Mouse (Mus musculus) liver, postnatal 0 days (tissue): Measurements from ENCODE around the gene Arhgap15. TPM values are rescaled to one million over a fixed set of nuclear protein-coding genes. Genes with fewer than 3 reads are reported as not detected.

ENCODE experiments used
- ATAC-seq: fragments of 200-750 bp; cut with Nextera tagmentation; 2 replicates; pipeline ENCODE4 v1.8.0; 2017; ENCODE audit warnings: mild to moderate bottlenecking, moderate library complexity
- DNase-seq: peaks from one replicate; pipeline ENCODE4 v3.0.0-alpha.2; 2016
- H3K27ac ChIP-seq: fragments of 300-500 bp; sonication (generic); 2 replicates; pipeline ENCODE4 v1.5.1; 2014; ENCODE audit warnings: antibody characterized with exemption, moderate library complexity, mild to moderate bottlenecking, low read depth
- H3K27me3 ChIP-seq: fragments of 300-500 bp; sonication (generic); 2 replicates; pipeline ENCODE4 v1.6.1; 2014; ENCODE audit warnings: low read length, control low read depth, mixed read lengths; ENCODE audit not compliant: insufficient read depth
- H3K36me3 ChIP-seq: fragments of 300-500 bp; sonication (generic); replicated peaks from 2 replicates; pipeline ENCODE4 v1.6.1; 2014; ENCODE audit warnings: mild to moderate bottlenecking, control low read depth, low read length, moderate library complexity, mixed read lengths; ENCODE audit not compliant: insufficient read depth
- H3K4me1 ChIP-seq: fragments of 300-500 bp; sonication (generic); 2 replicates; pipeline ENCODE4 v1.6.1; 2014; ENCODE audit warnings: antibody characterized with exemption, mild to moderate bottlenecking, control low read depth; ENCODE audit not compliant: insufficient read depth
- H3K4me2 ChIP-seq: fragments of 300-500 bp; sonication (generic); 2 replicates; pipeline ENCODE4 v1.6.1; 2014; ENCODE audit warnings: low read depth, mild to moderate bottlenecking, low read length, moderate library complexity, mixed read lengths
- H3K4me3 ChIP-seq: fragments of 300-500 bp; sonication (generic); 2 replicates; pipeline ENCODE4 v1.5.1; 2014; ENCODE audit warnings: low read depth, low read length
- H3K9ac ChIP-seq: fragments of 300-500 bp; sonication (generic); replicated peaks from 2 replicates; pipeline ENCODE4 v1.6.1; 2014; ENCODE audit warnings: mild to moderate bottlenecking, moderate library complexity
- H3K9me3 ChIP-seq: fragments of 300-500 bp; sonication (generic); 2 replicates; pipeline ENCODE4 v1.6.1; 2016; ENCODE audit warnings: mild to moderate bottlenecking, control low read depth, low read length, mixed read lengths
- CTCF ChIP-seq: sonication (generic); IDR thresholded peaks from 2 replicates; pipeline ENCODE4 v1.5.1; 2016; ENCODE audit warnings: antibody characterized with exemption, low read depth
- EP300 ChIP-seq: IDR thresholded peaks from 2 replicates; pipeline ENCODE4 v1.6.1; 2016; ENCODE audit warnings: antibody characterized with exemption, low read depth, mild to moderate bottlenecking
- WGBS: fragments of 180-500 bp; shearing (Covaris S2); extraction: QIAGEN DNeasy Blood & Tissue Kit; methylation state at CpG from one replicate; pipeline ENCODE4 v1.1.7; 2014; ENCODE audit not compliant: insufficient replicate concordance; 5-methylcytosine and 5-hydroxymethylcytosine counted together
- polyA plus RNA-seq: library from polyadenylated mRNA; unstranded; fragments of >200 nt; fragmentation: Nextera tagmentation; extraction: Ambion mirVana; gene quantifications from 2 replicates; pipeline ENCODE4 v1.2.1, GENCODE M21; 2015

Arhgap15 gene
- polyA plus RNA-seq, 1 experiment from 2014 or later, result 6.3 TPM

GRCm38 (mm10) chr2:44354786-44355185 is 606.2 kb downstream of the Arhgap15 start:
- Histone ChIP-seq H3K4me1 (no peaks in the 10 kb centered on the region), H3K27ac (no peak overlapping the region), H3K9me3 (no peaks in the 10 kb centered on the region), H3K36me3 (no peaks in the 10 kb centered on the region), H3K27me3 (no peaks in the 10 kb centered on the region), H3K4me2 (no peak overlapping the region), H3K9ac (no peak overlapping the region), H3K4me3 (no peak overlapping the region)
- WGBS, result 80% methylated on average over 4 of the region's 4 CpGs
- TF ChIP-seq CTCF (no peak), EP300 (no peak)
- ATAC-seq (no peak), DNase-seq (no peak)

- Histone ChIP-seq H3K4me3 (no peak overlapping the region), H3K4me1 (no peaks in the 10 kb centered on the region), H3K4me2 (no peak overlapping the region), H3K9ac (no peak overlapping the region), H3K27me3 (no peaks in the 10 kb centered on the region), H3K9me3 (no peaks in the 10 kb centered on the region), H3K27ac (no peak overlapping the region), H3K36me3 (no peaks in the 10 kb centered on the region)
- DNase-seq (no peak), ATAC-seq (no peak)
- no peak for TF ChIP-seq CTCF
- TF ChIP-seq EP300, result no peak
- WGBS, result 80% methylated on average over 11 of the region's 11 CpGs
These were observed 606.7 kb downstream of the Arhgap15 start for GRCm38 (mm10) chr2:44355316-44355715.

GRCm38 (mm10) chr2:44356248-44356886 is 607.7 kb downstream of the Arhgap15 start:
- Histone ChIP-seq H3K27me3 (no peaks in the 10 kb centered on the region), H3K4me1 (no peaks in the 10 kb centered on the region), H3K36me3 (no peaks in the 10 kb centered on the region), H3K27ac (no peak overlapping the region), H3K4me2 (no peak overlapping the region), H3K9me3 (no peaks in the 10 kb centered on the region), H3K9ac (no peak overlapping the region), H3K4me3 (no peak overlapping the region)
- ATAC-seq (no peak), DNase-seq (no peak)
- WGBS, result 79% methylated on average over 5 of the region's 5 CpGs
- TF ChIP-seq EP300, result no peak
- TF ChIP-seq CTCF, result no peak

GRCm38 (mm10) chr2:44356887-44357251 is 608.2 kb downstream of the Arhgap15 start:
- Histone ChIP-seq H3K4me2 (no peak overlapping the region), H3K27ac (no peak overlapping the region), H3K4me1 (no peaks in the 10 kb centered on the region), H3K9ac (no peak overlapping the region), H3K36me3 (no peaks in the 10 kb centered on the region), H3K4me3 (no peak overlapping the region), H3K9me3 (no peaks in the 10 kb centered on the region), H3K27me3 (no peaks in the 10 kb centered on the region)
- WGBS, result 85% methylated on average over 6 of the region's 6 CpGs
- DNase-seq, result no peak
- ATAC-seq, result no peak
- TF ChIP-seq EP300 (no peak), CTCF (no peak)

- Histone ChIP-seq H3K27ac (no peak overlapping the region), H3K27me3 (no peaks in the 10 kb centered on the region), H3K36me3 (no peaks in the 10 kb centered on the region), H3K9me3 (no peaks in the 10 kb centered on the region), H3K4me3 (no peak overlapping the region), H3K4me1 (no peaks in the 10 kb centered on the region), H3K4me2 (no peak overlapping the region), H3K9ac (no peak overlapping the region)
- WGBS, result 81% methylated on average over 2 of the region's 2 CpGs
- ATAC-seq, result no peak
- TF ChIP-seq EP300 (no peak), CTCF (no peak)
- no peak for DNase-seq
These were observed 631.6 kb downstream of the Arhgap15 start for GRCm38 (mm10) chr2:44380225-44380624.

GRCm38 (mm10) chr2:44384541-44384940 is 635.9 kb downstream of the Arhgap15 start:
- no peaks in the 10 kb centered on the region for H3K9me3 ChIP-seq
- no peak for ATAC-seq
- H3K4me1 ChIP-seq, result no peaks in the 10 kb centered on the region
- H3K27ac ChIP-seq, result no peak overlapping the region
- H3K4me3 ChIP-seq, result no peak overlapping the region
- no peaks in the 10 kb centered on the region for H3K36me3 ChIP-seq
- no peak overlapping the region for H3K9ac ChIP-seq
- no peak overlapping the region for H3K4me2 ChIP-seq
- no peak for DNase-seq
- 82% methylated on average over 6 of the region's 6 CpGs for WGBS
- no peaks in the 10 kb centered on the region for H3K27me3 ChIP-seq
- no peak for TF ChIP-seq EP300
- TF ChIP-seq CTCF, result no peak
